Mouse (Mus musculus) brain, embryonic 14.5 days (tissue): ENCODE measurements at regions not wholly inside any gene's neighbourhood (a gene's known extent, or its start where the extent isn't known, plus 50 kb on each side); places are given as distances from the start of the nearest gene placed in this dataset.
A peak's percentile ranks its signal among the peaks of the same experiment; 100 is the strongest.

Experiments used
- DNase-seq: peaks from one replicate; pipeline ENCODE4 v3.0.0-alpha.2; 2011; ENCODE audit warnings: low read depth
- CTCF ChIP-seq: fragments of 200-500 bp; IDR thresholded peaks from 2 replicates; pipeline ENCODE4 v1.5.1; 2012; ENCODE audit warnings: inconsistent platforms, mild to moderate bottlenecking, moderate library complexity, borderline replicate concordance; ENCODE audit not compliant: insufficient read depth, insufficient read length; ENCODE audit errors: extremely low read depth
- POLR2A ChIP-seq: fragments of 200-500 bp; IDR thresholded peaks from 2 replicates; pipeline ENCODE4 v1.6.1; 2012; ENCODE audit warnings: mild to moderate bottlenecking, inconsistent platforms, borderline replicate concordance; ENCODE audit not compliant: poor library complexity, insufficient read depth, insufficient read length, severe bottlenecking; ENCODE audit errors: extremely low read depth

GRCm38 (mm10) chr6:118263951-118264350 lies 66.4 kb upstream of the Ret start:
- no peak for TF ChIP-seq POLR2A
- no peak for TF ChIP-seq CTCF
- DNase-seq: no peak

DNA sequence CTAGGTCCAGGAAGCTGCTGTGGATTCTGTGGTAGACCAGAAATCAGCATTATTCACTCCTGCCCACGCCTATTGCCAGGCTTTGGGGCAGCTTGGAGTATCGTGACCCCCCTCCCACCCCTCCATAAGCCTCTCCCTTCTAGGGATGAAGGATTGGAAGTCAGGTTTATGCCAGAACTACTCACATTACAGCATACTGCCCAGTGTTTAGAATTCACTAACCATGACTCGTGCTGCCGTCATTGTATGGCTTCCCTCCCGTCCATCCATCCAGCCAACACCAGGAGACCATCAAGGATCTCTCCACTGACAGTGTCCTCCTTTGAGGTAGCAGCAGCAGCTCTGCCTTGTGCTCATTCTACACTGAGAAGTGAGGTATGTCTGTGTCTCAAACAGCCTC lies 62.4 kb upstream of the Ret start:
- TF ChIP-seq CTCF: no peak

GRCm38 (mm10) chr6:118254871-118255270 lies 57.4 kb upstream of the Ret start:
- no peak for DNase-seq
- TF ChIP-seq CTCF: no peak
- no peak for TF ChIP-seq POLR2A

More for the DNA sequence above, 62.4 kb upstream of the Ret start:
- DNase-seq: no peak

DNA sequence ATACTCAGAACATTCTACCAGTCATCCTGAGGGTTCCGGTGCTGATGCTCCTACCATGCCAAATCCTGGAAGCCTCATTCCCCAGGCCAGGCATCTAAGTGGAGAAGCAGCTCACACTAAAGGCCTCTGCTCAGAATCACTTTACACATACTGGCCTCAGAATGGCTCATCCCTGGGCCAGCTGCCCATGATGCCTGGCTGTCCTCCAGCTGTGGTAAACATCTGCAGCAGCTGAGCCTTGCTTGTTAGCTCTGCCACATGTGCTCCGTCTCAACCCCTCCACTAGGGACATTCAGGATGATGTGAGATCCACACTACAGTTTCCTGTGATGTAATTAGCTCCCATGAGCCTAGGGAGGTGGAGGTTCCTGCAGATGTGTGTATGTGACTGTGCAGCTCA lies 55.2 kb upstream of the Ret start:
- TF ChIP-seq POLR2A (no peak), CTCF (no peak)
- peak; percentile 2 for DNase-seq

DNA sequence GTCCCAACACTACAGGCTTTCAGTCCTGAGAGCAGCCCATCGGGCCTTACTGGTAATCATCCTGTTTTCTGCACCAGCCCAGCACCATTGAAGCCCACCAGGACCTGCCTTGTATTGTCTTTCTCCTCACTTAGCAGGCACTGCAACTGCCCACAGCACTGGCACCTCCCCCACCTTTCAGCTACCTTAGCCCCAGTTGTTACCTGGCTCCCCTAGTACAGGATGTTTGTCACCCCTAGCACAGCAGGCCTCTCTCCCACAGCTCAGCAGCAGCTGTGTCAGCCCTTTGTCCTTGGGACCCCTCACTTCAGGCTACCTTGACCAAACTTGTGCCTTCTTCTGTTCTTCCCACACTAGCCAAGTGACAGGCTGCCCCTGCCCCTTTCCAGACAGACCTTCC lies 53.6 kb upstream of the Ret start:
- TF ChIP-seq POLR2A (no peak), CTCF (no peak)
- no peak for DNase-seq

DNA sequence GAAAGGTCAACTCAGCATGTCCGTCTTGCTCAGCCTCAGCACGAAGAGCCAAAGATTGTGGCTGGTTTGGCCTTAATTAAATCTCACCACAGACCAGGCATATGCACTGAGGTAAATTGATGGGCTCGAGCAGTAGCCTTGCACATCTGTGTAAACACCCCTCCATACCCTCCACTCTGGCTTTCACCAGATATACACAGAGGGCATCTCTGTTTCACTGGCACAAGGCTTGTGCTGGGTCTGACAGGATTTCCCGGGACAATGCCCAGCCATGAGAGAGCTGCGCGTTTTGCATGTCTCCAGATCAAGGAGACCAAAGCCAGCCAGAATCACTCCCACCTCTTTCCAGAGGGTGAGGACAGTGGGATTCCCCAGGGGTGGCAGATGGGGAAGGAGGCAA lies 52.5 kb upstream of the Ret start:
- DNase-seq: no peak
- TF ChIP-seq POLR2A (no peak), CTCF (no peak)
